Mouse (Mus musculus): Measurements from ENCODE around the gene Kank4. TPM values are rescaled to one million over a fixed set of nuclear protein-coding genes. Genes with fewer than 3 reads are reported as not detected.

Gene Kank4
- polyA plus RNA-seq, 1 experiment from 2014 or later = 0.10 TPM

DNA sequence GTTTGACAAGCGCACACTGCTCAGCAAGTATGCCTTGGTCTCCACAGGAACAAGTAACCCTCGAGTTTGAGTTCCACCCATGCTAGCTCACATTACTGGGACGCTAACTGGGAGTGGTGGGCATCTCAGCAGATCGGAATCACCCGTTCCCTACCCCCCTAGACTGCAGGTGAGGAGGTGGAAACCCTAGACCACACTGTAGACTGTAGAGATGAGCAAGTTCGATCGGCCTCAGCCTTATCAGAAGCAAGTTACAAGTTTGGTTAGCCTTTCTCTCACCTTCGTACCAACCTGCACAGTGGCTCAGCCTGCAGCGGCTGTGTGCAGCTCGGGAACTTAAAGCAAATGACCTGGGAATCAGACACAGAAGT, 98.8 kb downstream of the Kank4 start:
- no peak for DNase-seq (ENCODE audit: low spot score)

DNA sequence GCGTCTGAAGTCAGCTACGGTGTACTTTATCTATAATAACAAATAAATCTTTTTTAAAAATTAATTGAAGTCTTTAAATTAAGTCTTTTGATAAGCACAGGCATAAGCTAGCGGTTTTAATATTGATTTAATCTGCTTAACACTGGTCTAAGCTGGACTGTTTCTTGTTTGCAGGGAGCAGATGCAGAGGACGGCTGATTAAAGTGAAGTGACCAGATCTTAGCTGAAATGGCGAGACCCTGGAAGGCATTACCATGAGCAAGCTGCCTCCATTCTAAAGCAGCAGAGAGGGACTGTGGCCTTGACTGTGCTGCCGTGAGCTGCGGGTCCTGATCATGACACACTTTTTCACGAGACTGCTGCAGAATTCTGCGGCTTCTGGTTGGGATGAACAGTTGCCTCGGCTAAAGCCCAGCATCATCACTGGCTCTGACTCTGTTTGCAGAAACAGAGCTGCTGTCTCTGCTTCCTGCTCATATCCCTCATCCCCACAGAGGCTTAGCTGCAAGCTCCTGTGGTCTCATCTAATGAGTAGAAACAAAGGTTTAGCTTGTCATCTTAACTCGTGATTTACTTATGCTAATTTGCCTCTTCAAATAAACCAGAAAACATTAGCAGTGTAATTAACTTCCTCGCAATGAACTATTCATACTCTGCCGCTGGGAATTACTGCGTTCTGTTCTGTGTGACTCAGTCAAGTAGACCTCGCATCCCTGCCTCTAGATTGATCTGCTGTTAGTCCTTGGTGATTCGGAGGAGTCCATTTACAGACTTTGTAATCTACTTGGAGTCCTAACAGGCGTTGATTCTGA, 99.4 kb downstream of the Kank4 start:
- no peak for DNase-seq (ENCODE audit: low spot score)

DNA sequence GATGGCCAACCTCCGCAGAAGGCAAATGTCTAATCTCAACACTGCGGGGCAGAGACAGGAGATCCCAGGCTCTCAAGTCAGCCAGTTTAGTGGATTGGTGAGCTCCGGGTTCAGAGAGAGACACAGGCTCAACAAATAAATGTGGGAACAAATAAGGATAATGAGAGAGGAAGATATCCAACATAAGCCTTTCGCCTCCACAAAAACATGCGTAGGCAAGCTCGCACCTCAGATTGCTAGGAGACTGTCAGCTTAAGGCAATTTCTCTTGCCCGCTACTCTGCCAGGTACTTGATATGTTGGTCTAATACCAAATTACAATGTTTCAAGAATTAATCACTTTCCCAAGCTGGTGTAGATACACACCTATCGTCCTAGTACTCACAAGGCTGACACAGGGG, 106.4 kb downstream of the Kank4 start:
- no peak for DNase-seq (ENCODE audit: low spot score)

Other genes starting within 250 kb of the Kank4 start
- gene L1td1, start 90.8 kb downstream of the Kank4 start, polyA plus RNA-seq (2015; fragmentation: Nextera tagmentation; extraction: Ambion mirVana) = not detected in 2 replicates
- gene I0C0044D17Rik, start 6.3 kb upstream of the Kank4 start, polyA plus RNA-seq (2015; fragmentation: Nextera tagmentation; extraction: Ambion mirVana) = not detected in 2 replicates
- 143 and 149 TPM in 2 replicates for gene Usp1, start 106.3 kb upstream of the Kank4 start, polyA plus RNA-seq (2015; fragmentation: Nextera tagmentation; extraction: Ambion mirVana)
- 0.13 and 0.33 TPM in 2 replicates for gene Angptl3, start 213.4 kb upstream of the Kank4 start, polyA plus RNA-seq (2015; fragmentation: Nextera tagmentation; extraction: Ambion mirVana)

All from thymus, postnatal 0 days (tissue).